Mouse (Mus musculus) bone marrow macrophage, adult 2 months (primary cell): ENCODE data around the gene S100a8. TPM values are rescaled to one million over a fixed set of nuclear protein-coding genes. Genes with fewer than 3 reads are reported as not detected.

Experiments used
- H3K27ac ChIP-seq: 2 replicates; pipeline ENCODE4 v1.5.1; 2012; ENCODE audit warnings: low read depth, low read length; ENCODE audit not compliant: insufficient read depth
- H3K4me1 ChIP-seq: 2 replicates; pipeline ENCODE4 v1.6.1; 2012; ENCODE audit warnings: low read length; ENCODE audit not compliant: control insufficient read depth, insufficient read depth
- H3K4me3 ChIP-seq: 2 replicates; pipeline ENCODE4 v1.5.1; 2012; ENCODE audit warnings: mild to moderate bottlenecking, low read length, moderate library complexity; ENCODE audit not compliant: insufficient read depth
- CTCF ChIP-seq: IDR thresholded peaks from 2 replicates; pipeline ENCODE4 v1.5.1; 2012; ENCODE audit warnings: low read depth, mild to moderate bottlenecking, low read length, moderate library complexity
- POLR2A ChIP-seq: IDR thresholded peaks from 2 replicates; pipeline ENCODE4 v1.6.1; 2012; ENCODE audit warnings: mild to moderate bottlenecking, low read depth, low read length, borderline replicate concordance
- polyA plus RNA-seq: library from polyadenylated mRNA; stranded (reverse); fragments of >200 nt; gene quantifications from 2 replicates; pipeline ENCODE4 v1.2.4, GENCODE M21; 2012; ENCODE audit not compliant: missing spikeins, insufficient read depth, insufficient read length

Gene S100a8
- polyA plus RNA-seq, result 16.7 and 16.9 TPM in 2 replicates

- Histone ChIP-seq H3K4me3 (peak within 1 kb of the TSS; percentile 26), H3K4me1 (peaks cover 20% of the 10 kb centered on the region), H3K27ac (peak within 1 kb of the TSS; percentile 49)
- no peak for TF ChIP-seq POLR2A
- no peak for TF ChIP-seq CTCF
These were observed at the start of gene S100a8 for GRCm38 (mm10) chr3:90668846-90669245. Gene S100a8, plus strand, starts transcription at chr3:90668978.

- TF ChIP-seq CTCF (no peak), POLR2A (no peak)
- Histone ChIP-seq H3K4me1 (peaks cover 2% of the 10 kb centered on the region; the same call in 1 of the 2 replicates), H3K4me3 (no peak overlapping the region), H3K27ac (no peak overlapping the region)
These were observed 47.2 kb upstream of the S100a8 start for GRCm38 (mm10) chr3:90621552-90621951.

GRCm38 (mm10) chr3:90623435-90624071 is 45.2 kb upstream of the S100a8 start:
- H3K4me1 ChIP-seq, result peaks cover 7% of the 10 kb centered on the region
- no peak overlapping the region for H3K27ac ChIP-seq
- no peak overlapping the region for H3K4me3 ChIP-seq
- no peak for TF ChIP-seq CTCF
- no peak for TF ChIP-seq POLR2A

- no peak overlapping the region for H3K27ac ChIP-seq
- TF ChIP-seq POLR2A (no peak), CTCF (no peak)
- H3K4me1 ChIP-seq, result peaks cover 10% of the 10 kb centered on the region
- H3K4me3 ChIP-seq, result no peak overlapping the region
These were observed 43.3 kb upstream of the S100a8 start for GRCm38 (mm10) chr3:90625496-90625895.

GRCm38 (mm10) chr3:90626266-90627021 is 42.3 kb upstream of the S100a8 start:
- Histone ChIP-seq H3K27ac (no peak overlapping the region), H3K4me1 (peaks cover 10% of the 10 kb centered on the region), H3K4me3 (no peak overlapping the region)
- no peak for TF ChIP-seq POLR2A
- TF ChIP-seq CTCF, result no peak

GRCm38 (mm10) chr3:90627366-90627765 is 41.4 kb upstream of the S100a8 start:
- TF ChIP-seq POLR2A (no peak), CTCF (no peak)
- no peak overlapping the region for H3K4me3 ChIP-seq

GRCm38 (mm10) chr3:90627807-90628206 is 41.0 kb upstream of the S100a8 start:
- TF ChIP-seq POLR2A, result no peak
- TF ChIP-seq CTCF, result no peak
- Histone ChIP-seq H3K4me1 (peaks cover 13% of the 10 kb centered on the region), H3K27ac (no peak overlapping the region), H3K4me3 (no peak overlapping the region)

More at GRCm38 (mm10) chr3:90627366-90627765, 41.4 kb upstream of the S100a8 start:
- Histone ChIP-seq H3K4me1 (peaks cover 13% of the 10 kb centered on the region), H3K27ac (no peak overlapping the region)

- Histone ChIP-seq H3K4me3 (no peak overlapping the region), H3K4me1 (peaks cover 13% of the 10 kb centered on the region), H3K27ac (no peak overlapping the region)
- TF ChIP-seq CTCF (no peak), POLR2A (no peak)
These were observed 39.5 kb upstream of the S100a8 start for GRCm38 (mm10) chr3:90629298-90629697.

GRCm38 (mm10) chr3:90631984-90632383 is 36.8 kb upstream of the S100a8 start:
- Histone ChIP-seq H3K27ac (no peak overlapping the region), H3K4me1 (peaks cover 13% of the 10 kb centered on the region), H3K4me3 (no peak overlapping the region)
- TF ChIP-seq CTCF, result no peak
- no peak for TF ChIP-seq POLR2A

GRCm38 (mm10) chr3:90638511-90639275 is 30.1 kb upstream of the S100a8 start:
- Histone ChIP-seq H3K27ac (no peak overlapping the region), H3K4me3 (no peak overlapping the region), H3K4me1 (peaks cover 4% of the 10 kb centered on the region; the same call in 1 of the 2 replicates)
- TF ChIP-seq POLR2A (no peak), CTCF (no peak)
